Mouse (Mus musculus): Measurements from ENCODE around the gene Snx21.

DNA sequence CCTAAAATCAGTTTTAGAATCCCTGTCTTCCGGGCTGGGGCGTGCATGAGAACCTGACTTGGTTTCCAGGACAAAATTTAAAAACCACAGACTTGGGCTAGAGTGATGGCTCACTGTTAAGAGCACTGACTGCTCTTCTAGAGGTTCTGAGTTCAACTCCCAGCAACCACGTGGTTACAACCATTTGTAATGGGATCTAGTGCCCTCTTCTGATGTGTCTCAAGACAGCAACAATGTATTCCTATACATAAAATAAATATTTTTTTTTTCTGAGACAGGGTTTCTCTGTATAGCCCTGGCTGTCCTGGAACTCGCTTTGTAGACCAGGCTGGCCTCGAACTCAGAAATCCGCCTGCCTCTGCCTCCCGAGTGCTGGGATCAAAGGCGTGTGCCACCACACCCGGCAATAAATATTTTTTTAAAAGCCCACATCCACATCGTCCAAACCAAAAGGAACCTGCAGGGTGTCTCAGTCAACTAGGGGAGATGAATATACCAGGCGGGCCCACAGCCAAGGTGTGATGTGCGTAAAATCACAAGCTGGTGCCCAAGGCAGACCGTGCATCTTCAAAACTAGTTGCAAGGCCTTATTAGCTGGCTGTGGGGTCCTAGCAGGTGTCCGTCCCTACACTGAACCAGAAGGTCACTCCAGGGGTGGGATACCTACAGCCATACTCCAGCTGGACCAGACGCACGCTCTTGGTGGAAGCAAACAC is 46.6 kb downstream of the Snx21 start:
- no peak for TF ChIP-seq GATA1 (IDR thresholded peaks at IDR 0.05; ENCODE audit: borderline replicate concordance, low read length)
- no peak for TF ChIP-seq FLI1 (IDR thresholded peaks at IDR 0.05; ENCODE audit: low read length)

Measured in megakaryocyte, embryonic 14.5 days (primary cell).